In genomic region chr1:151074508-151075314, GRCm38 (mm10) we compare ENCODE assay signal across 12 mouse cellular contexts.
DNase-seq lines count a peak whose midpoint lies in the region; ATAC-seq and TF ChIP-seq lines count a peak whose summit lies in the region.
"Had no signal": no experiment of that assay in that cellular context is flagged by ENCODE, and none has a peak within 500 bp of the region (broad histone marks: within the 10 kb centered on the region; RNA-seq: fewer than 3 reads in every experiment).

No protein-coding gene starts in this region.

- no peak for TF ChIP-seq POLR2A in thymus, adult 2 months (IDR thresholded peaks at IDR 0.05; ENCODE audit: control insufficient read depth, extremely low read depth, insufficient read depth, low read length, poor library complexity)
- TF ChIP-seq POLR2A in bone marrow, adult 2 months (IDR thresholded peaks at IDR 0.05; ENCODE audit: borderline replicate concordance, control insufficient read depth, low read depth, low read length), result no peak

- no peak for TF ChIP-seq CTCF in thymus, adult 2 months (IDR thresholded peaks at IDR 0.05; ENCODE audit: borderline replicate concordance, control insufficient read depth, extremely low read depth, insufficient read depth, low read length, poor library complexity)
- TF ChIP-seq CTCF in bone marrow, adult 2 months (IDR thresholded peaks at IDR 0.05; ENCODE audit: control insufficient read depth, insufficient read depth, low read length), result no peak

- 7% methylated on average over 16 of the region's 16 CpGs for WGBS in thymus, adult 2 months
- WGBS in bone marrow, adult 2 months, result 6% methylated on average over 16 of the region's 16 CpGs
- WGBS in liver, embryonic 16.5 days (ENCODE audit: insufficient replicate concordance), result 31% methylated on average over 16 of the region's 16 CpGs
- 88% methylated on average over 16 of the region's 16 CpGs for WGBS in midbrain, embryonic 14.5 days

- no peaks in the 10 kb centered on the region for H3K9me3 ChIP-seq in liver, embryonic 16.5 days (replicated peaks; ENCODE audit: control insufficient read depth, low read length)
- no peaks in the 10 kb centered on the region for H3K9me3 ChIP-seq in midbrain, embryonic 14.5 days (ENCODE audit: control insufficient read depth, low read length)
- H3K9me3 ChIP-seq: forebrain, embryonic 13.5 days had no signal

- peak overlapping the region; percentile 56 for H3K4me3 ChIP-seq in thymus, adult 2 months (ENCODE audit: control insufficient read depth, insufficient read depth, low read length)
- H3K4me3 ChIP-seq in bone marrow, adult 2 months (replicated peaks; ENCODE audit: control insufficient read depth, low read depth, low read length), result peak overlapping the region; percentile 79
- peak overlapping the region; percentile 19 for H3K4me3 ChIP-seq in liver, embryonic 16.5 days (ENCODE audit: low read depth, low read length)
- no peak overlapping the region for H3K4me3 ChIP-seq in midbrain, embryonic 14.5 days (replicated peaks; ENCODE audit: low read depth, low read length)
- H3K4me3 ChIP-seq: forebrain, embryonic 13.5 days had no signal

- H3K9ac ChIP-seq in liver, embryonic 16.5 days (ENCODE audit: low read depth, low read length), result no peak overlapping the region
- H3K9ac ChIP-seq in midbrain, embryonic 14.5 days (replicated peaks; ENCODE audit: low read length), result no peak overlapping the region
- H3K9ac ChIP-seq: forebrain, embryonic 13.5 days had no signal

- ATAC-seq in liver, embryonic 16.5 days (ENCODE audit: low read depth), result no peak
- no peak for ATAC-seq in midbrain, embryonic 14.5 days (ENCODE audit: low FRiP score, low TSS enrichment)
- ATAC-seq: forebrain, embryonic 13.5 days; intestine, postnatal 0 days had no signal

- no peaks in the 10 kb centered on the region for H3K27me3 ChIP-seq in thymus, adult 2 months (ENCODE audit: control insufficient read depth, insufficient read depth, low read length)
- no peaks in the 10 kb centered on the region for H3K27me3 ChIP-seq in liver, embryonic 16.5 days (ENCODE audit: control insufficient read depth, insufficient read depth, low read depth, low read length)
- no peaks in the 10 kb centered on the region for H3K27me3 ChIP-seq in midbrain, embryonic 14.5 days (ENCODE audit: control insufficient read depth, insufficient read depth, low read length)
- H3K27me3 ChIP-seq: forebrain, embryonic 13.5 days had no signal

- no peaks in the 10 kb centered on the region for H3K4me1 ChIP-seq in thymus, adult 2 months (replicated peaks; ENCODE audit: control insufficient read depth, insufficient read depth, low read length)
- H3K4me1 ChIP-seq in bone marrow, adult 2 months (ENCODE audit: control insufficient read depth, insufficient read depth, low read length), result peaks cover 3% of the 10 kb centered on the region; the same call in 1 of the 2 replicates
- peaks cover 13% of the 10 kb centered on the region for H3K4me1 ChIP-seq in liver, embryonic 16.5 days (ENCODE audit: control insufficient read depth, low read depth, low read length)
- H3K4me1 ChIP-seq in midbrain, embryonic 14.5 days (ENCODE audit: control insufficient read depth, insufficient read depth, low read length), result no peaks in the 10 kb centered on the region
- H3K4me1 ChIP-seq: forebrain, embryonic 13.5 days had no signal

- H3K27ac ChIP-seq in thymus, adult 2 months (ENCODE audit: control insufficient read depth, insufficient read depth, low read length), result peak overlapping the region; percentile 44; the same call in 1 of the 2 replicates
- no peak overlapping the region; the same call in 1 of the 2 replicates for H3K27ac ChIP-seq in bone marrow, adult 2 months (ENCODE audit: control insufficient read depth, insufficient read depth, low read depth, low read length, poor library complexity)
- no peak overlapping the region for H3K27ac ChIP-seq in liver, embryonic 16.5 days (ENCODE audit: low read length)
- no peak overlapping the region for H3K27ac ChIP-seq in midbrain, embryonic 14.5 days (replicated peaks; ENCODE audit: low read depth, low read length)
- H3K27ac ChIP-seq: forebrain, embryonic 13.5 days had no signal

- H3K36me3 ChIP-seq in thymus, adult 2 months (ENCODE audit: control insufficient read depth, insufficient read depth, low read length), result no peaks in the 10 kb centered on the region
- no peaks in the 10 kb centered on the region for H3K36me3 ChIP-seq in liver, embryonic 16.5 days (ENCODE audit: control insufficient read depth, insufficient read depth)
- no peaks in the 10 kb centered on the region for H3K36me3 ChIP-seq in midbrain, embryonic 14.5 days (ENCODE audit: control insufficient read depth, insufficient read depth, low read length)

- DNase-seq in thymus, adult 2 months, result peak; percentile 18
- no peak for DNase-seq in thymus, postnatal 10 days (ENCODE audit: low spot score in 2 of 2)
- peak; percentile 28 for DNase-seq in thymus, postnatal 25 days
- DNase-seq in kidney, postnatal 25 days, result no peak
- DNase-seq in kidney, adult 9 months, result no peak
- DNase-seq in midbrain, embryonic 14.5 days, result no peak
- DNase-seq: cerebellum, postnatal 25 days; heart, postnatal 14 days had no signal

- peak overlapping the region; percentile 14 for H3K4me2 ChIP-seq in liver, embryonic 16.5 days (ENCODE audit: low read depth, low read length)
- no peak overlapping the region for H3K4me2 ChIP-seq in midbrain, embryonic 14.5 days (ENCODE audit: low read length)
- H3K4me2 ChIP-seq: forebrain, embryonic 13.5 days had no signal

Comparison
In these comparisons a context has a peak if more than half of its experiments do, and no peak if none do; other contexts are left out.
1. DNase-seq: peak in thymus, adult 2 months (single experiment) and thymus, postnatal 25 days (single experiment); none in thymus, postnatal 10 days (0 of 2), kidney, postnatal 25 days (0 of 2), kidney, adult 9 months (single experiment) and midbrain, embryonic 14.5 days (single experiment).